Mouse (Mus musculus) fibroblast of lung, adult 2 months (primary cell): Measurements from ENCODE around the gene Gm20518.

ENCODE experiments used
- DNase-seq: peaks from one replicate; pipeline ENCODE4 v3.0.0-alpha.2; 2011; ENCODE audit warnings: low read depth

Gm20518 gene

DNA sequence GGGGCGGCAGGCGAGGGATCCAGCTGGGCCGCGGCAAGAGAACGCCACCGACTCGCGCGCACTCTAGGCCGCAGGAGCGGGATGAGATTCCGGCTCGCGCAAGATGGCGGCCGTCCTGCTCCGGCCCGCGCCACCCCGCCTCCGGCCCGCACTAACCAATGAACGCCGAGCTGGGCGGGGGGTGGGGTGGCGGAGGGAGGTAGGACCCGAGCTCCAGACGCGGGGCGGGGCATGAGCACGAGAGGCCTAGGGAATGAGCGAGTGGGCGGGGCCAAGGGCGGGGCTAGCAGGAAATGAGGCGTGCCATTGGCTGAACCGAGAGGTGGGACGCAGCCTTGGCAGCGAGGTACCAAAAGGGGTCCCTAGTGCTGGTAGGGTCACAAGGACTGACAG, at the start of gene Gm20518:
TSS of gene Gm20518 (minus strand) at position 105 of the 393 bp plus-strand sequence.
- peak; percentile 78 for DNase-seq

DNA sequence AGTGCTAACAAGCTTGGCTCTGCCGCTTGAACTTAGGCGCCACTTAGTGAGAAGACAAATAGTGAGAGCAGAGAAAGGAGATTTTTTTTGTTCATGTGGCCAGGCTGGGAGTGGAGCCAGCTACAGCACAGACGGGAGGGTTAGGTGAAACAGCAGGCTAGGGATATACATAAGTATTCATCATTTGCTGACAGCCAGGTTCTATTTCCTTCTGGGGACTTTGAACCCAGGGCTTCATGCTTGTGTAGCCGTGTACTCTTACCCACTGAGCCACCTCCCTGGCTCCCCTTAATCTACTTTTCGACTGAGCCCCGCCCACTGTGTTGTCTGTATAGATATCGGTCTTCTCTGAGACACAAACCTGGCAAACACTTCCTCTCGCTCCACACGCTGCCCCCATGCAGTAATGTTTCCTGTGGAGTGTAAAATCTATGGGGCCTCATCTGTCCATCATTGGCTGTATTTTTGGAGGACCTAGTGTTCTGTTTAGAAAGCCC, 47.8 kb upstream of the Gm20518 start:
- peak; percentile 21 for DNase-seq

DNA sequence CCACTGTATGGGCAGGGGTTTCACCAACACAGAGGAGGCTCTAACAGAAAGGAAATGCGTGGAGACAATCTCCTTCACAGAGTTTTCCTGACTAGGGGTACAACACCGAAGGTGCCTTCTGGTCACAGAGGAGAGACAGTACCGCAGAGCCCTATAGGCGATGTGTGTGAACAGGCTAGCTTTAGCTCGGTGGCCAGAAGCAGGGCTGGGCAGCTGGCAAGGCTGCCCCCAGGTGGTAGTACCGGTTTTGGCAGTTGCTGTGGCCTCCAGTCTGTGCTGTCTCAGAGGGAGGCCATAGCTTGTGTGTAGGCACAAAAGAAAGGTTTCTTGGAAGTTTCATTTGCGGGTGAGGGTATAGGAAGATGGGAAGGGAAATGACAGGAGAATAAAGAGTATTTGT, 47.4 kb upstream of the Gm20518 start:
- DNase-seq = peak; percentile 39

DNA sequence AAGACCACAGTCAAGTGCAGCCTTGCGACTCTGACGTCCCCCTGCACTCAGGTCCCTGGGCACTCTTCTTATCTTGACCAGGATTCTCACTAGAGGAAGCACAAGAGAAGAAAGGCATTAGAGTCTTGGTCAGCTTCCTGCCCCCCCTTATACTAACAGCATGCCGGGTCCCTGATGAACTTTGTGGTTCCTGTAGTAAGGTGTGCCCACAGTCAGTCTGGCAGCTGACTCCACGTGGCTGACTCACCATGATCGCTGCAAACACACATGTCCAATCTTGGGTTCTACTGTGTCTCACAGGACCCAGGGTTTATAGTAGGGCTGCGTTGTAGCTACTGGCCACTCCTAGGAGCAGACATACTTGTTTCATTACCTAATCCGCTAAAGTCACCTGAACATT, 46.7 kb upstream of the Gm20518 start:
- DNase-seq = no peak

DNA sequence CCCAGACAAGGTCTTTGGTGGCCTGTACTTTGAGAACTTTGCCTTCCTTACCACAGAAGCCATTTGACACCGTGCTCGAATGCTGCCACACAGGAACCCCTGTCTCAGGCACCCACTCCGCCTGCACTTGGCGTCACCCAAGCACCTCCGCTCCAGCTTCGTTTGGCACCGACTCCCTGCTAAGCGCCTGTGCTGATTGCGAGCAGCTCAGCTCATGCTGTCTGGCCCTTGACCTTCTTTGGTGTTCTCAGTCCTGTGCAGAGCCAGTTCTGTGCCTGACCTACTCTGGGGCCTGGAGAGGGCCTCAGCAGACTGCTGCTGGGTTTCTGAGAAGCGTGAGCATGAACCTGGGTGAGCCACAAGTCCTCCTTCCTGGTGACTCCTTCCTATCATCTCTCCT, 45.3 kb upstream of the Gm20518 start:
- DNase-seq = no peak

DNA sequence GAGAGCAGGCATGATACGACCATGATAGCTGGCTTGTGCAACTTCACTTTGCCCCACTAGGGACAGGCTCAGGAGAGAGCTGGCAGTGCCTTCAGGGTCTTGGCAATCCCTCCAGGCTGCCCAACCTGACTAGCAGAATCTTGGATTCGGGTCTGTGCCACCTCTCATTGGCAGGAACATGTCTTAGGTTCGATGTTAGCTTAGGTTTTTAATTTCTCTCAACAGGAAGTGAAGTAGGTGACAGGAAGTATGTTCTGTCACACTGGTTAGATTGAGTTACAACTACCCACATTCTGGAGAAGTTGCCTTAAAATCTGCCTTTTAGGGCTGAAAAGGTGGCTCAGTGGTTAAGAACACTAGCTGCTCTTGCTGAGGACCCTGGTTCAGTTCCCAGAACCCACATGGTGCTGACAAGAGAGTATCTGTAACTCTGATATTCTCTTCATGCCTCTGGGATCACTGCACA, 43.0 kb upstream of the Gm20518 start:
- DNase-seq = no peak

DNA sequence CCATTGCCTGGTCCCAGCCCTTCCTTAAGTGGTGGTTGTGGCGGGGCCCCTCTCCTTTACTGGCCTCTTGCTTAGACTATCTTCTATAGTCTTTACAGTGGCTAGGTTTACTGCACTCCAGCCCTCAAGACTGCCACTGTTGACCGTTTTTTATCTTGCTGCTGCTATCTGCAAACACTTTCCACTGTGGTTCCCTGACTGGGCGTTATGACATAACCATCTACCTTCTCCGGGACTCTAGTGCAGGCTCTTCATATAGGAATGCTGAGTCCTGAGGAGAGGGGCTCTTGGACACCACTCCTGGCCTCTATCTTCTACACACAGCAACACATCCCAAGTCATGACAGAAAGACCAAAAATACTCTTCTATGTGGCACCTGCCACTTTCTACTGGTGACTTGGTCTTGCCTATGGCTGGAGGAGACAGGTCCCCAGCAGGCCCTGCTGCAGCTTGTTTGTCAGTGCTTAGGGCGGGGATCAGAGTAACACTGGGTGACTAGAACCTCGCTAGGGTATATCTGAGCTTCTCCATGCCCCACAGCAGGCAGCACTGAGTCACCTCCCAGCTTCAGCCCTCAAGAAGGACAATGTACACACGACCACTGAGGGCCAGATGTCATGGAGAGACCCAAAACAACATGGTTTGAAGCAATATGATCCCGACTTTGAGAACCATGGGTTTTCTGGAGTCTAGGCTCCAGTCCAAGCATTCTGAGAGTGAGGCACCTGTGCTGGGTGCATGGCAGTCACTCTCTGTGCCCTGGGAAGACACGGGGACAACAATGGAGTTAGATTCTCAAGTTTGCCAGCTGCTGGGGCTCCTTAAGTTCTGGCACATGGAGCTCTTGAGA, 42.3 kb upstream of the Gm20518 start:
- no peak for DNase-seq

DNA sequence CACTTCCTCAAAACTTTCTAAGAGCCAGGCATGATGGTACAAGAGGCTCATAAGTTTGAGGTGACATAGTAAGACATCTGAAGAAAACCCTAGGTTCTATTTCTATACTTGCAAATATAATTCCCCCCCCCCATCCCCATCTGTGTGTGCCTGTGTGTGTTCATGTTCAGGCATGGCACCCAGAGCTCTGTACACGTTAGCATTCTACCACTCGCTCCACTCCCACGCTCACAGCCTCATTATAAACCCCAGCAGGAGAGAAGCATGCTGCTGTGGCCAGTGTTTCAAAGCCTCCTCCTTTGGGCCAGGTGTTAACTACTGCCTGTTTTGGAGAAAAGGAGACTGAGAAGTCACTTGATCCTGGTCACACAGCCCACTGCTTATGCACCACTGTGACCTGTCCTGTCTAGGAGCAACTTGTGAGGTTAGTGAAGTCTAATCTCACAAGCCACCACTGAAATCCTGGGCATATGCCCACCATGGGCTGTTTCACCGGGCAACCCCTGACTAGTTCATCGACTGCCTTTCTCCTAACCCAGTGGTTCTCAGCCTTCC, 40.5 kb upstream of the Gm20518 start:
- no peak for DNase-seq

DNA sequence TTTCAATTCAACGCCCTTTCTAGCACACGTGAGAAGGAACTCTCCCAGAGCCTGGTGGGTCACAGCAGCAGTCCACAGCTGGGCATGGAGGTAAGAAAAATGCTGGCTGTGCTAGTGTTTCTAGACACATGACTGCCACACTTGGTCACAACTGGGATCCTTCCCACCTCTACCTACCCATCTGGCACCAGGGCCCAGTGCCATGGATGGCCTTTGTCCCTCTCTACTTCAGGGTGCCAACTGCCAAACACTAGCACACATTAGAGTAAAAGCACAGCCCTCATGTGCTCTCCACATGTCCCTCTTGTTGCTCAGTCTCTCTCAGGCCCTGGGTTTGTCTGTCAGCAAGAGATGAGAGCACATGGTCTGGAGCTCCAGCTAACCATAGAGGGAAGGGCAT, 38.2 kb upstream of the Gm20518 start:
- no peak for DNase-seq

DNA sequence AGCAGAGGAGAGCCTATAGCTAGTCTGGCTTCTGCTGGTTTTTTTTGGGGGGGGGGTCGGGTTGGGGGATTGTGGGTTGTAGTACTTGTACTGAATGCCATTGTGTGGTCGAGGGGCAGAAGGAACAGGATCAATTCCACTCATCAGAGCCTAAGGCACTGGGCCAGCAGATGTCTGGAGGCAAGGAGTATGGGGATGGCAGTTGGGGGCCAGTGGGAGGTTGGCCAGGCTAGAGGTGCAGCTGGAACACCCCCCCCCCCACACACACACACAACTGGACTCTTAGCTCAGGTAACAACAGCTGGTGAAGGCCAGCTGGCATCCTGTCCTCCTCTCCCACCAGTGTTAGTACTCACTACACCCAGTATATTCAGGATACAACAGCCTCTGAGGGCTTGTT, 37.7 kb upstream of the Gm20518 start:
- DNase-seq = no peak

DNA sequence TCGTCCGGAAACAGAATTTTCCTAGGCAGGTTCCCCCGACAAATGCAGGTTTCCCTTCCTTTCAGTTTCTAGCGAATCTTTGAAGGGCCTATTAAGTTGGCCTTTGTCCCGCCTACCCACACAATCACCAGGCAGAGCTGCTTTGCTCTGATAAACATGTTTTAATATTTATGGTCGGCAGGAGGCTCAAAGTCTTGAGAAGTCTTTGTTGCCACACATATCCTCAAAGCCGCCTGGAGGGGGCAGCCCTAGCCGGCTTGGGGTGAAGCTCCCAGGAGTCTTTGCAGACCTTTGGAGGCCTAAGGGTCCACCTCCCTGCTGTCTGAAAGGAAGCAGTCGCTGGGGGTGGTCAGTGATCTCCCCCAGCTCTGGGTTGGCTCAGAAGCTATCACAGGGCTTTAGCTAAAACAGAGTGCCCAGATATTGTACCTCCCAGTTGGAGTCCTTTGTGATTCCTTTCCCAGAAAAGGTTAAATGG, 37.2 kb upstream of the Gm20518 start:
- DNase-seq = peak; percentile 71

DNA sequence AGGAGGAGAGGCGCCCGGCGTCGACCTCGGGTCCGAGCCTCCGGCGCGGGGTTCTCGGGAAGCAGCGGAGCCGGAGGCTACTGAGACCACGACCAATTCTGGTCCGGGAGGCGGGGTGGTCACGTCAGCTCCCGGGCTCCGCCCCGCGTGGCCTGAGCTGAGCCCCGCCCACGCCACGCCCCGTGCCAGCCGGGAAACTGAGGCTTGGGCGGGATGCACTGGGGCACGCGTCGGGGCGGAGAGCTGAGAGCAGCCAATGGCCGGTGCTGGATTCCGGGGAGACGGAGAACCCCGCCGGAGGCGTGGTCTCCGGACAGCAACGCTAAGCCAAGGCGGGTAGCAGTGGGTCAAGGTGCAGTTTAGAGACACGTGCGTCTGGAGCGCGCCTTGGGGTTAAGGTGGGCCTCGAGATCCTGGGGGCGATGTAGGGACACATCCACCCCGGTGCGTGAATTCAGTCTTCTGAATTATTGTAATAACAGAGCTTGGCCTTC, 36.7 kb upstream of the Gm20518 start, which contains the start of gene Slc25a1:
TSS of gene Slc25a1 (minus strand) at position 133 of the 494 bp plus-strand sequence.
- peak; percentile 49 for DNase-seq

DNA sequence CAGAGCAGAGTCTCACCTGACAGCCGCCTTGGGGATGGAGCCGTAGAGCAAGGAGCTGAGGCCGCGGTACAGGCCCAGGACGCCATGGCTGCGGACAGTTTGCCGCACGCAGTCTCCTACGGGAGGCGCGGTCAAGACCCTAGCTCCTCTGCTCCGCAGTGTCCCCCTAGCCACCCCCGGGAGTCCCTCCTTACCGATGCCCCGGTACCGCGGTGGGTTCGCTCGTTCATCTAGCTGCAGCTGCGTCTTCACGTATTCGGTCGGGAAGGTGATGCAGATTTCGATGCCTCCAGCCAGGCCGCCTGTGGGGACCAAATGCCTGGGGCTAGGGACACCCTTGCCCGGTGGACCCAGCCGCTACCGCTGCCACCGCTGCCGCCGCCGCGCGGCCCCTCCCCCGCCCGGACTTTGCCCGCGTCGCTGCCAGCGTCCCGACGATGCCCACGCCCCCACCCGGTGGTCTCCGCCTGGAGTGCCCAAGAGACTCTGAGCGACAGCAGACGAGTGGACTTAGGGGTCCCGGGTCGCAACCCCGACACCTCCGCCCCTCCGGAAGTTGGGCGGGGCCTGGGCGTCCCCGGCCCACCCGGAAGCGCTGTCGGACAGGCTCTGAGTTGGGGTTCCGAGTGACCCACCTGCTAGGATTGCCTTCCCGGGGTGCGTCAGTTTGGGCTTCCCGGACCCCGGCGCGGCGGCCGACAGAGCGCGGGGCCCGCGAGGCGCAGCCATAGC, 36.0 kb upstream of the Gm20518 start:
- peak; percentile 4 for DNase-seq

DNA sequence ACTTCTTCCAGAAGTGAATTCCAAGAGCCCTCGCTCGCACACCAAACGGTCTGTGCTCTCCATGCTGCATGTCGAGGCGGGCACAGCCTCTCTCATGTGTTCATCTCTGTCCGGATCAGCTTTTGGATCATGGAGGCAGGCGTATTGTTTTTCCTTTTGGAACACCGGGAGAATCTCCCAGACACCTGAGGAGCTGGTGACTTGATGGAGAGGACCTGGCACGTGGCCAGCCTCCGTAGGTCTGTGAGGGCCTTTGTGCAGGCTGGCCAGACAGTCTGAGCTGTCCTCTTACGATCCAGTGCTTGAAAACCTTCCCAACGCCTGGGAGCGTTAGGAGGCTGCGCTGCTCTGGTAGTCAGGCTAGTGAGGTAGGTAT, 30.7 kb upstream of the Gm20518 start:
- DNase-seq = no peak

DNA sequence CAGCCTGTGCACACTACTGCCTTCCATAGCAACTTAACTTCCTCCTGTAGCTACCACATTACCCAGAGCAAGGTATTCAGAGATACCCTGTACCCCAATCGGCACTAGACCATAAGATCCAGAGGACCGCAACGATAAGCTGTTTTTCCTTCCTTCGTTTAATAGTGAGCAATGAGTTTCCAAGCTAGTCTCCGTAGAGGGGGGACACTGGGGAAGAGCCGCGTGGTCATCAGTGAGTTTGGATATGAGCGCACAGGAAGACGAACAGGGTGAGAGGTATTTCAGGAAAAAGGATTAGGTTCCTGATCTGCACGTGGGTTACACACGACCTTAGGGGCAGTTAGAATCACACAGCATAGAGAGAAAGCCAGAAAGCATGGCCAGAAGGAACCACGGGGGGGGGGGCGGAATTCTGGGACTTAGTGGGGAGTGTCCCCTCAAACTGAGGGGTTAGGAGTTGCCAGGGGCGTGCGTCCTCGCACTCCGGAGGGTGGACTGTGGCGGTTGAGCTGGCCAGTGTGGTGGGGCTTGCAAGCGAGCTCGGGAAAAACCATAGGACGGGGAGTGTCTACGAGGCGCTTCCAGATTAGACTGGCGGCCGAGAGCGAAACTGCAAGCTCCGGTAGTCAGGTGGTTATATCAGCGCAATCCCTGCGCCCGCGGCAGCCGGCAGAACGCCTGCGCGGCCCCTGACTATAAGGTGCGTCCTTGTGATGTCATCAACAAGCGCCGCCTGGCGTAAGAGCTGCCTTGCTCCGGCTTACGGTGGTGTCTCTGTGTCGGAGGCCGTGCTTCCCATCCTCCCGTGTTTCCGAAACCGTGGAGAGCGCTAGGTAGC, 30.1 kb upstream of the Gm20518 start:
- peak; percentile 93 for DNase-seq

DNA sequence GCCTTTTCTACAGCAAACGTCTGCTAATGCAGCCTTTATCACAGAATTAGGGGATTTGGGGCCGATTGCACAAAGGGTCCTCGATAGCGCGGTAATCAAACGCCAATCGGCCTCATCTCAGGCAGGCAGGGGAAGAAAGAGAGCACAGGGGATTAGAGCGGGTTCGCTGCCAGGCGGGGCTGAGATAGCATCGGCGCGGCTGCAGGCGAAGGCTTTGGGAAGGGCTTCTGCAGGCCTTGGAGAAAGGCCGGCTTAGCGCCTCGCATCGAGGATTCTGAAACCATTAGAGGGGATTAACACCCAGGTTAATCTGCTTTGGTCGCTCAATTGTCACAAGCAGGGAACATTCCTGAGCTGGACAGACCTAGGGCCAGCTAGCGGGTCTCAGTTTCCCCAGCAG, 29.1 kb upstream of the Gm20518 start:
- no peak for DNase-seq

DNA sequence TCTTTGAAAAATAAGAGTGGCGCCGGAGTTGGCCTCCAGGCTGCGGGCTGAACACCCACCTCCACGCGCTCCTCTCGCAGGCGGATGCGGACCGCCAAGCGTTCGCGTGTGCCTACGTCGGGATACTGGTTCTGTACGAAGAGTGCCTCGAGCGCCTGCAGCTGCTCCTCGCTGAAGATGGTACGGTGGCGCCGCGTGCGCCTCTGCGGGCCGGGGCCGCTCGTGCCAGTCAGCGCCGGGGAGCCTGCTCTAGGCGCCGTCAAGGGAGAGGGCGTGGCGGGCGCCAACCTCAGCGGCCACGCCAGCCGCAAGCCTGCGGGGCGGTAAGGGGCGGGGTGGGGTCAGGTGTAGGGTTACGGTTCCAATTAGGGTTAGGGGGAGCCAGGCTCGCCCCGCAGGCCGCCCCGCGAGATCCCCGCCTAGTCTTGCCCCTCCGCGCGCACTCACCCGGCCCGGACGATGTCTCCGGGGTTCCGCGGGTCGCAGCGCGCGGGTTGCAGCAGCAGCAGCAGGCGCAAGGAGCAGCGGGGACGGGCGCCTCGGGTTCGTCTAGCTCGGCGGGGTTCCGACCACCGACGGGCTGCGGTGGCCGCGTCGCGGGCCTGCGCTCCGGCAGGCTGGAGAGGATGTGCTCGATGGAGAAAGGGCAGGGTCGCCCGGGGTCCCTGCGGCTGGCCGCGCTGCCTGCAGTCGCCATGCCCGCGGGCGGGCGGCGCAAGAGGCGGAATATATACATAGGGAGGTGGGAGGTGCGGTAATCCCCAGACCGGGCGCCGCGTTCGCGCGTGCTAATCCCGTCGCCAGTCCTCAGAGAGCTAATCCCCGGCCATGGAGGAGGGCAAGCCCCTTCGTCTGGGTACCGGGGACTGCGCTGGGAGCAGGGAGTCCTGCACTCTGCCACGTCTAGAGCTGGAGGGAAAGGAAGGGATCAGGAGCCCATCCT, 23.1 kb upstream of the Gm20518 start, which contains the start of gene Gsc2:
TSS of gene Gsc2 (minus strand) at position 753 of the 943 bp plus-strand sequence.
- no peak for DNase-seq

DNA sequence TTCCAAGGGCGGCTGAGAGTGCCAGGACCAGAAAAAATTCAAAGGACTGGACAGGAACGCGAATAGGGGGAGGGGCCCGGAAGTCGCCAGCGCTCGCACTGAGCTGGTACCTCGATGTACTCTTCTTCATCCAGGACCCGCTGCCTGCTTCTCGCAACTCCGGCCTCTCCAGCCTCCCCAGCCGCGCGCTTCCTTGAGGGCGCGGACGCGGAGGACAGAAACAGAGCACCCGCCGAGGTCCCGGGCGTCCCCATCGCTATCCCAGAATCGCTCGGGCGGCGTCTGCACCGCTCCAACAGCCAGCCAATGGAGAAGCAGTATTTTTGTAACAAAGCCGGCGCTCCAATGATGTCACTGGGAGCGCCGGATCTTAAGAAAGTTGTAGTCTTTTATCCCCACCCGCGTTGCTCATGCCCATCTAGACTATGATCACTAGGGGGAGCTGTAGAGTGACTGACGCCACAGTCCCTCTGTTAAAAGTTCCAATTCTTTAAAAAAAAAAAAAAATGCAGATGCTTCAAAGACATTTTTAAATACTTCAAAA, 19.7 kb upstream of the Gm20518 start, which contains the start of gene Ess2:
TSS of gene Ess2 (minus strand) at position 297 of the 544 bp plus-strand sequence.
- DNase-seq = peak; percentile 92

DNA sequence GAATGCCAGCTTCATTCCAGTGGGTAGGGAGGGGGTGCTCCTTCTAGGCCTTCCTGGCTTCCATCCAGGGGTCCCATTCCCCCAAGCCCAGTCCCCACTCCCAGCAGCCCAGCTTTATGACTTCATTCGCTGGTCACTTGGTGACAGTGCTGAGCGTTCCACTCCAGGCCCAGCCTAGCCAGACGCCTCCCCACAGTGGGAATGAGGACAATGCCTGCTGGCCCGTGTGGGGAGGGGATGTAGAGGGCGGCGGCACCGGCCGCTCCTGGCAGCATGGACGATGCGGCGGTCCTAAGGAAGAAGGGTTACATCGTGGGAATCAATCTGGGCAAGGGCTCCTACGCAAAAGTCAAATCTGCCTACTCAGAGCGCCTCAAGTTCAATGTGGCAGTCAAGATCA, 7.0 kb upstream of the Gm20518 start, which contains the start of the genes Dgcr2 and Tssk2:
TSS of gene Dgcr2 (minus strand) at position 101 of the 400 bp plus-strand sequence.
TSS of gene Tssk2 (plus strand) at position 176 of the 400 bp plus-strand sequence.
- no peak for DNase-seq

DNA sequence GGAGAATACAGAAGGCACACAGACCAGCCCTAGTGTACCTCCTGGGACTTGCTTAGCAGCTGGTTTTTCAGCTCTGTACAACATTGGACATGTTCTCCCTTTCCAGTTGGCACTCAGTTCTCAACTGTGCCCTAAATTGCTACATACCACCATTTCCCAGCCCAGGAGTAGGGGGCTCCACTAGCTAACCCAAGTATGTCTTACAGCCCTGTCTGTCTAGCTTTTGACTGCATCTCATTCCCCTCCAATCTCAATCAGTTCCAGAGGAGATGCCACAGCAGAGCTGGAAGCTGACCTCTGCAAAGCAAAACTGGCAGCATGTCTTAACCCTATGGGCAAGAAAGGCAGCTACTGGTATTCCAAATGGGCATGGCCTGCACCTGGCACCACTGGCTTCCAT, 4.6 kb upstream of the Gm20518 start:
- DNase-seq = no peak
